Mouse (Mus musculus) G1E-ER4 (cell line): Measurements from ENCODE around the gene Efcab8. TPM values are rescaled to one million over a fixed set of nuclear protein-coding genes. Genes with fewer than 3 reads are reported as not detected.

Source experiments
- GATA1 ChIP-seq: IDR thresholded peaks from one replicate; pipeline ENCODE4 v1.8.0; 2012; ENCODE audit warnings: low read length, inconsistent platforms
- polyA plus RNA-seq: library from polyadenylated mRNA; stranded (reverse); fragments of >175 nt; gene quantifications from 2 replicates; pipeline ENCODE4 v1.2.3, GENCODE M21; 2012

Efcab8 gene
- polyA plus RNA-seq, 1 experiment: 0.06 TPM

GRCm38 (mm10) chr2:153870984-153871383, 91.3 kb downstream of the Efcab8 start, which contains the start of gene Sun5:
Gene Sun5, minus strand, starts transcription at chr2:153871084.
- TF ChIP-seq GATA1: no peak

DNA sequence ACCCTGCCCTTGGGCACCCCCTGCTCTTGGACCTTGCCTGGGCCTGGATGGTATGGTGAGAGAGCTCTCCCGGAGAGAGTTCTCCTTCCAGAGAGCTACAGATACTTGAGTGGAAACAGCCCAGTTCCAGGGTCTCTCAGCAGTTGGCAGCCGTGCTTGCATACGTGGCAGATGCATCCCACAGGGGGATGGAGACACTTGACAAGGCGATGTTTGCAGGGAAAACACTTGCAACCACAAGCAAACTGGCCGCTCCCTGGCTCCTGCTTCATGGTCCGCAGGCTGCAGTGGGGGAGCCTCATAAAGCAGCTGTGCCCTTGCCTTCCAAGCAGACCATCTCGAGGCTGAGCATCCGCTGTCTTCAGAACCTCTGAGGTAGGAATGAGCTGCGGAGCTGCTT, 95.0 kb downstream of the Efcab8 start, which contains the start of gene Bpifb2:
Bpifb2 (plus strand) TSS at position 301 of the 400 bp plus-strand sequence.
- no peak for TF ChIP-seq GATA1

Other genes starting within 250 kb of the Efcab8 start
- gene Nol4l, start 250.0 kb upstream of the Efcab8 start, polyA plus RNA-seq: 14.2 and 15.6 TPM in 2 replicates
- gene Commd7, start 147.2 kb upstream of the Efcab8 start, polyA plus RNA-seq: 30.1 and 30.2 TPM in 2 replicates
- gene Dnmt3b, start 130.5 kb upstream of the Efcab8 start, polyA plus RNA-seq: 23.6 and 28.7 TPM in 2 replicates
- 0.05 and 0.06 TPM in 2 replicates for gene Dnmt3c, start 83.3 kb upstream of the Efcab8 start, polyA plus RNA-seq
- 2.6 and 4.4 TPM in 2 replicates for gene Mapre1, start 38.7 kb upstream of the Efcab8 start, polyA plus RNA-seq
- gene Sun5, start 91.2 kb downstream of the Efcab8 start, polyA plus RNA-seq: not detected in 2 replicates
- not detected in 2 replicates for gene Bpifb2, start 95.1 kb downstream of the Efcab8 start, polyA plus RNA-seq
- gene Bpifb6, start 120.5 kb downstream of the Efcab8 start, polyA plus RNA-seq: not detected in 2 replicates
- gene Bpifb3, start 138.3 kb downstream of the Efcab8 start, polyA plus RNA-seq: not detected in 2 replicates
- gene Bpifb4, start 158.3 kb downstream of the Efcab8 start, polyA plus RNA-seq: not detected in 2 replicates
- not detected in 2 replicates for gene Bpifa6, start 195.0 kb downstream of the Efcab8 start, polyA plus RNA-seq
- not detected in 2 replicates for gene Bpifa2, start 228.3 kb downstream of the Efcab8 start, polyA plus RNA-seq